Mouse (Mus musculus): ENCODE data around the gene Dok5.

GRCm38 (mm10) chr2:170738891-170739290, 7.3 kb downstream of the Dok5 start:
- TF ChIP-seq CTCF (IDR thresholded peaks at IDR 0.05; ENCODE audit: low read depth, low read length) (no peak), POLR2A (IDR thresholded peaks at IDR 0.05; ENCODE audit: borderline replicate concordance, low read depth, low read length) (no peak)
